ENCODE assay signal across 8 mouse cellular contexts in genomic region chr4:136143193-136143976, GRCm38 (mm10). TPM values are rescaled to one million over a fixed set of nuclear protein-coding genes. Genes with fewer than 3 reads are reported as not detected.
A peak's percentile ranks its signal among the peaks of the same experiment; 100 is the strongest.
DNase-seq lines count a peak whose midpoint lies in the region; ATAC-seq lines count a peak whose summit lies in the region.

Gene Id3 (plus strand): TSS chr4:136143497.

- H3K27me3 ChIP-seq in heart, embryonic 15.5 days: no peaks in the 10 kb centered on the region
- H3K27me3 ChIP-seq in liver, embryonic 16.5 days (ENCODE audit: control insufficient read depth, insufficient read depth, low read depth, low read length): peaks cover 95% of the 10 kb centered on the region
- 0 out of 2 replicates have a peak, but pooled peaks cover 7% of the 10 kb centered on the region for H3K27me3 ChIP-seq in neural tube, embryonic 12.5 days (replicated peaks)

- DNase-seq in 3T3-L1 (ENCODE audit: low read depth, low spot score) (peak; percentile 98), adipocyte (ENCODE audit: low spot score) (peak; percentile 95)
- DNase-seq in fibroblast of lung, adult 2 months (ENCODE audit: low read depth): peak; percentile 96
- peak; percentile 95 to 98 for DNase-seq in kidney, postnatal 25 days
- DNase-seq in telencephalon, adult 2 months (ENCODE audit: low read depth, low spot score): peak; percentile 19

- under 1% methylated on average over 39 of the region's 39 CpGs for WGBS in heart, embryonic 15.5 days
- under 1% methylated on average over 39 of the region's 39 CpGs for WGBS in liver, embryonic 16.5 days (ENCODE audit: insufficient replicate concordance)
- WGBS in neural tube, embryonic 12.5 days: under 1% methylated on average over 39 of the region's 39 CpGs

- H3K27ac ChIP-seq in heart, embryonic 15.5 days: peak within 1 kb of the TSS; percentile 90
- H3K27ac ChIP-seq in liver, embryonic 16.5 days (ENCODE audit: low read length): peak within 1 kb of the TSS; percentile 71
- peak within 1 kb of the TSS; percentile 69 for H3K27ac ChIP-seq in neural tube, embryonic 12.5 days

- no peaks in the 10 kb centered on the region for H3K36me3 ChIP-seq in heart, embryonic 15.5 days
- H3K36me3 ChIP-seq in liver, embryonic 16.5 days (ENCODE audit: control insufficient read depth, insufficient read depth): no peaks in the 10 kb centered on the region
- no peaks in the 10 kb centered on the region for H3K36me3 ChIP-seq in neural tube, embryonic 12.5 days

- peaks cover 70% of the 10 kb centered on the region for H3K4me1 ChIP-seq in heart, embryonic 15.5 days (replicated peaks)
- H3K4me1 ChIP-seq in liver, embryonic 16.5 days (ENCODE audit: control insufficient read depth, low read depth, low read length): peaks cover 33% of the 10 kb centered on the region
- H3K4me1 ChIP-seq in neural tube, embryonic 12.5 days: peaks cover 78% of the 10 kb centered on the region

- peak within 1 kb of the TSS; percentile 67 for H3K4me3 ChIP-seq in heart, embryonic 15.5 days
- peak within 1 kb of the TSS; percentile 61 for H3K4me3 ChIP-seq in liver, embryonic 16.5 days (ENCODE audit: low read depth, low read length)
- H3K4me3 ChIP-seq in neural tube, embryonic 12.5 days: peak within 1 kb of the TSS; percentile 73

- ATAC-seq in heart, embryonic 15.5 days (replicated peaks; ENCODE audit: insufficient number of reproducible peaks, insufficient read depth, low FRiP score, low read depth): peak; percentile 84
- peak; percentile 77 for ATAC-seq in liver, embryonic 16.5 days (ENCODE audit: low read depth)
- peak; percentile 67 for ATAC-seq in neural tube, embryonic 12.5 days (ENCODE audit: low FRiP score, low read depth)

- H3K9ac ChIP-seq in heart, embryonic 15.5 days: peak within 1 kb of the TSS; percentile 73
- H3K9ac ChIP-seq in liver, embryonic 16.5 days (ENCODE audit: low read depth, low read length): peak within 1 kb of the TSS; percentile 57
- peak within 1 kb of the TSS; percentile 85 for H3K9ac ChIP-seq in neural tube, embryonic 12.5 days

- peak within 1 kb of the TSS; percentile 82 for H3K4me2 ChIP-seq in heart, embryonic 15.5 days
- H3K4me2 ChIP-seq in liver, embryonic 16.5 days (ENCODE audit: low read depth, low read length): peak within 1 kb of the TSS; percentile 58
- peak within 1 kb of the TSS; percentile 84 for H3K4me2 ChIP-seq in neural tube, embryonic 12.5 days (replicated peaks)

- H3K9me3 ChIP-seq in heart, embryonic 15.5 days (replicated peaks): no peaks in the 10 kb centered on the region
- H3K9me3 ChIP-seq in liver, embryonic 16.5 days (replicated peaks; ENCODE audit: control insufficient read depth, low read length): no peaks in the 10 kb centered on the region
- H3K9me3 ChIP-seq in neural tube, embryonic 12.5 days: no peaks in the 10 kb centered on the region

RNA-seq across cellular contexts. Expression of gene Id3, which starts in this region (rescaled TPM):
- 261 and 294 TPM in 2 replicates for polyA plus RNA-seq in heart, embryonic 15.5 days (2015; fragmentation: Nextera tagmentation; extraction: Ambion mirVana)
- 37.5 and 40.6 TPM in 2 replicates for polyA plus RNA-seq in liver, embryonic 16.5 days (2015; fragmentation: Nextera tagmentation; extraction: Ambion mirVana)
- 325 and 330 TPM in 2 replicates for polyA plus RNA-seq in neural tube, embryonic 12.5 days (2016; fragmentation: Nextera tagmentation; extraction: Ambion mirVana)

Comparison
In these comparisons a context has a peak if more than half of its experiments do, and no peak if none do; other contexts are left out.
1. Peak in every context shown above with its lines: DNase-seq, ATAC-seq, H3K4me3 ChIP-seq and H3K27ac ChIP-seq.
2. DNase-seq: peak in every context shown above with its lines; median percentile 98 in 3T3-L1; 96 in kidney, postnatal 25 days; 96 in fibroblast of lung, adult 2 months; 95 in adipocyte; 19 in telencephalon, adult 2 months.